Mouse (Mus musculus): ENCODE data around the gene Bsg. TPM values are rescaled to one million over a fixed set of nuclear protein-coding genes. Genes with fewer than 3 reads are reported as not detected.
A peak's percentile ranks its signal among the peaks of the same experiment; 100 is the strongest.

The Bsg gene
- polyA plus RNA-seq, 1 experiment from 2014 or later, result 588 TPM

GRCm38 (mm10) chr10:79707162-79707561 lies 2.9 kb downstream of the Bsg start:
- no peak overlapping the region for H3K9ac ChIP-seq (replicated peaks)
- H3K4me3 ChIP-seq, result no peak overlapping the region
- no peak for ATAC-seq (ENCODE audit: low FRiP score, low read depth)

GRCm38 (mm10) chr10:79707759-79708158 lies 3.5 kb downstream of the Bsg start:
- Histone ChIP-seq H3K9ac (replicated peaks) (no peak overlapping the region), H3K27me3 (no peaks in the 10 kb centered on the region), H3K9me3 (no peaks in the 10 kb centered on the region), H3K4me3 (no peak overlapping the region), H3K36me3 (peaks cover 49% of the 10 kb centered on the region), H3K27ac (replicated peaks) (no peak overlapping the region), H3K4me1 (peaks cover 25% of the 10 kb centered on the region), H3K4me2 (replicated peaks) (no peak overlapping the region)
- ATAC-seq (ENCODE audit: low FRiP score, low read depth), result no peak
- WGBS, result 77% methylated on average over 4 of the region's 4 CpGs

More at GRCm38 (mm10) chr10:79707162-79707561, 2.9 kb downstream of the Bsg start:
- Histone ChIP-seq H3K4me1 (peaks cover 25% of the 10 kb centered on the region), H3K27me3 (no peaks in the 10 kb centered on the region), H3K9me3 (no peaks in the 10 kb centered on the region), H3K4me2 (replicated peaks) (0 out of 2 replicates have a peak overlapping the region, but pooled peaks have one; percentile 17), H3K36me3 (peaks cover 46% of the 10 kb centered on the region), H3K27ac (replicated peaks) (no peak overlapping the region)
- WGBS, result 89% methylated on average over 1 of the region's 1 CpGs

GRCm38 (mm10) chr10:79708668-79709067 lies 4.4 kb downstream of the Bsg start:
- Histone ChIP-seq H3K27ac (replicated peaks) (no peak overlapping the region), H3K9me3 (no peaks in the 10 kb centered on the region), H3K4me3 (no peak overlapping the region), H3K27me3 (no peaks in the 10 kb centered on the region), H3K36me3 (peaks cover 49% of the 10 kb centered on the region), H3K9ac (replicated peaks) (no peak overlapping the region), H3K4me1 (peaks cover 25% of the 10 kb centered on the region), H3K4me2 (replicated peaks) (no peak overlapping the region)
- WGBS, result 91% methylated on average over 21 of the region's 21 CpGs
- ATAC-seq (ENCODE audit: low FRiP score, low read depth), result no peak

GRCm38 (mm10) chr10:79709307-79709706 lies 5.0 kb downstream of the Bsg start:
- WGBS, result 77% methylated on average over 7 of the region's 7 CpGs
- Histone ChIP-seq H3K27ac (replicated peaks) (no peak overlapping the region), H3K36me3 (peaks cover 49% of the 10 kb centered on the region), H3K27me3 (no peaks in the 10 kb centered on the region), H3K4me3 (no peak overlapping the region), H3K9me3 (no peaks in the 10 kb centered on the region), H3K4me1 (peaks cover 25% of the 10 kb centered on the region), H3K4me2 (replicated peaks) (no peak overlapping the region), H3K9ac (replicated peaks) (no peak overlapping the region)
- no peak for ATAC-seq (ENCODE audit: low FRiP score, low read depth)

- WGBS, result 92% methylated on average over 1 of the region's 1 CpGs
- Histone ChIP-seq H3K4me1 (peaks cover 12% of the 10 kb centered on the region), H3K4me3 (no peak overlapping the region), H3K4me2 (replicated peaks) (no peak overlapping the region), H3K9ac (replicated peaks) (no peak overlapping the region), H3K36me3 (peaks cover 49% of the 10 kb centered on the region), H3K27me3 (peaks cover 26% of the 10 kb centered on the region), H3K9me3 (no peaks in the 10 kb centered on the region), H3K27ac (replicated peaks) (no peak overlapping the region)
- no peak for ATAC-seq (ENCODE audit: low FRiP score, low read depth)
Measured at GRCm38 (mm10) chr10:79712029-79712428, 7.7 kb downstream of the Bsg start.

- H3K36me3 ChIP-seq, result peaks cover 47% of the 10 kb centered on the region
- H3K4me2 ChIP-seq (replicated peaks), result no peak overlapping the region
- no peak overlapping the region for H3K4me3 ChIP-seq
- ATAC-seq (ENCODE audit: low FRiP score, low read depth), result no peak
- peaks cover 32% of the 10 kb centered on the region for H3K27me3 ChIP-seq
- H3K9me3 ChIP-seq, result no peaks in the 10 kb centered on the region
- H3K9ac ChIP-seq (replicated peaks), result no peak overlapping the region
- WGBS, result 13% methylated on average over 4 of the region's 6 CpGs
- H3K4me1 ChIP-seq, result peaks cover 15% of the 10 kb centered on the region
- no peak overlapping the region for H3K27ac ChIP-seq (replicated peaks)
Measured at GRCm38 (mm10) chr10:79712499-79713126, 8.3 kb downstream of the Bsg start.

- H3K36me3 ChIP-seq, result peaks cover 43% of the 10 kb centered on the region
- H3K9ac ChIP-seq (replicated peaks), result no peak overlapping the region
- ATAC-seq (ENCODE audit: low FRiP score, low read depth), result no peak
- H3K4me1 ChIP-seq, result peaks cover 18% of the 10 kb centered on the region
- peaks cover 38% of the 10 kb centered on the region for H3K27me3 ChIP-seq
- H3K27ac ChIP-seq (replicated peaks), result no peak overlapping the region
- no peak overlapping the region for H3K4me3 ChIP-seq
- WGBS, result 38% methylated on average over 1 of the region's 1 CpGs
- no peak overlapping the region for H3K4me2 ChIP-seq (replicated peaks)
- no peaks in the 10 kb centered on the region for H3K9me3 ChIP-seq
Measured at GRCm38 (mm10) chr10:79713163-79713562, 8.9 kb downstream of the Bsg start.

- Histone ChIP-seq H3K4me2 (replicated peaks) (no peak overlapping the region), H3K4me3 (no peak overlapping the region), H3K4me1 (peaks cover 18% of the 10 kb centered on the region), H3K36me3 (peaks cover 24% of the 10 kb centered on the region), H3K9me3 (no peaks in the 10 kb centered on the region), H3K27ac (replicated peaks) (no peak overlapping the region), H3K9ac (replicated peaks) (no peak overlapping the region), H3K27me3 (peaks cover 56% of the 10 kb centered on the region)
- 77% methylated on average over 4 of the region's 4 CpGs for WGBS
- ATAC-seq (ENCODE audit: low FRiP score, low read depth), result no peak
Measured at GRCm38 (mm10) chr10:79714996-79715395, 10.7 kb downstream of the Bsg start.

DNA sequence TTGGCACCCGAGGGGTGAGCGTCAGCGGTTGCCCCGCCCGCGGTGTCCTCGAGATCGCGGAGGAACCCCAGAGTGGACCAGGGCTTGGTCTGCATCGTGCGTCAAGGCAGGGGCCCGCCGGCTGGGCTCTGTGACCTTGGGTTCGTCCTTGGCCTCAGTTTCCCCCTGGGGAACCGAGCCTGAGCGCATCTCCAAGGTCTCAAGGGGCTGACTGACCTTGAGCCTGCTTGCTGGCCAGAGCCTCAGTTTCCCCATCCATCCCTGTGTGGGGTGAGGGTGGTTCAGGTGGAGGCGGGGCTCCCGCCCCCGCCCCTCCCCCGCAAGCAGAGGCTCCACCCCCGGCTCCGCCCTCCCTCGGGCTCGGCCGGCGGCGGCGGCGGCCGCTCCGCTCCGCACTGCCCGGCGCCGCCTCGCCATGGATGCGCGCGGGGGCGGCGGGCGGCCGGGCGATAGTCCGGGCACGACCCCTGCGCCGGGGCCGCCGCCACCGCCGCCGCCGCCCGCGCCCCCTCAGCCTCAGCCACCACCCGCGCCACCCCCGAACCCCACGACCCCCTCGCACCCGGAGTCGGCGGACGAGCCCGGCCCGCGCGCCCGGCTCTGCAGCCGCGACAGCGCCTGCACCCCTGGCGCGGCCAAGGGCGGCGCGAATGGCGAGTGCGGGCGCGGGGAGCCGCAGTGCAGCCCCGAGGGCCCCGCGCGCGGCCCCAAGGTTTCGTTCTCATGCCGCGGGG lies 12.1 kb downstream of the Bsg start, which contains the start of gene Hcn2:
Hcn2 (plus strand) TSS at position 381 of the 734 bp plus-strand sequence.
- Histone ChIP-seq H3K9me3 (no peaks in the 10 kb centered on the region), H3K27me3 (peaks cover 62% of the 10 kb centered on the region), H3K27ac (replicated peaks) (no peak within 1 kb of the TSS), H3K4me2 (replicated peaks) (peak within 1 kb of the TSS; percentile 95), H3K9ac (replicated peaks) (peak within 1 kb of the TSS; percentile 58), H3K4me3 (peak within 1 kb of the TSS; percentile 64), H3K4me1 (peaks cover 18% of the 10 kb centered on the region), H3K36me3 (peaks cover 10% of the 10 kb centered on the region)
- peak; percentile 48 for ATAC-seq (ENCODE audit: low FRiP score, low read depth)
- 3% methylated on average over 26 of the region's 91 CpGs for WGBS

- Histone ChIP-seq H3K9ac (replicated peaks) (peak overlapping the region; percentile 58), H3K9me3 (no peaks in the 10 kb centered on the region), H3K4me2 (replicated peaks) (peak overlapping the region; percentile 95), H3K27me3 (peaks cover 62% of the 10 kb centered on the region), H3K4me1 (peaks cover 18% of the 10 kb centered on the region), H3K27ac (replicated peaks) (no peak overlapping the region), H3K4me3 (peak overlapping the region; percentile 64), H3K36me3 (peaks cover 4% of the 10 kb centered on the region)
- WGBS, result under 1% methylated on average over 39 of the region's 44 CpGs
- 0 out of 2 replicates have a peak, but pooled peaks have one; percentile 21 for ATAC-seq (ENCODE audit: low FRiP score, low read depth)
Measured at GRCm38 (mm10) chr10:79716988-79717355, 12.7 kb downstream of the Bsg start.

DNA sequence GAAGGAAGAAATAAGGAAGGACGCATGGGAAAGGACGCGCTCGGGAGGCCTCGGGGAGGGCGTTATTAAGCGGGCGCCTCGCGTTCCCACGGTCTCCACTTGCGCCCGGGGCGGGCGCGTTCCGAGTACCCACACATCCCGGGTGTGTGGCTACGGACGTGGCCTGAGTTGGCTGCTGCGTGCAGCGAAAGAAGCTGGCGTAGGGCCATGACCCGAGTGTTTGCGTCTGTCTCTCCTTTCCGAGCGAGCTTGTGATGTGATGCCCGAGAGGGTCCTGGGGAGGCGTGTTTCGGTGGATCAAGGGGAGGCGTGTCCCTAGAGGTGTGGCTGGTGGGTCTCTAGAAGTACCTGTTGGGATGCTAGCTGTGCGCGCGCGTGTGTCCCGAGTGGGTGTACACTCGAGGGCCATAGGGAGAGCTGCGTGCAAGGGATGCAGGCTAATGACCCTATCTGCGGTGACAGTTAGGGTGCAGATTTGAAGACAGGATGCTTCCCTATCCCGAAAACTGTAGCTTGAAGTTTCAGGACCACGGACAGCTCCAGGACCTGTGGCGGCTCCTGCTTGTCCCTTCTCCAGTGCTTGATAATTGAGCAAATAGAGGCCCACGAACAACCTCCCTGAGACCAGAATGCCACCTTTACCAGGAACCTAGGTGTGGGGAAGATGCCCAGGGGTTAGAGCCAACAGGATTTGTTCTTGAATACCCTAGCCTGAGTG lies 13.5 kb downstream of the Bsg start:
- Histone ChIP-seq H3K4me2 (replicated peaks) (peak overlapping the region; percentile 95), H3K9me3 (no peaks in the 10 kb centered on the region), H3K9ac (replicated peaks) (peak overlapping the region; percentile 58; the same call in 1 of the 2 replicates), H3K4me1 (peaks cover 18% of the 10 kb centered on the region), H3K27ac (replicated peaks) (no peak overlapping the region), H3K4me3 (peak overlapping the region; percentile 64), H3K27me3 (peaks cover 62% of the 10 kb centered on the region), H3K36me3 (no peaks in the 10 kb centered on the region; the same call in 1 of the 2 replicates)
- ATAC-seq (ENCODE audit: low FRiP score, low read depth), result no peak
- 5% methylated on average over 43 of the region's 43 CpGs for whole genome bisulfite sequencing

DNA sequence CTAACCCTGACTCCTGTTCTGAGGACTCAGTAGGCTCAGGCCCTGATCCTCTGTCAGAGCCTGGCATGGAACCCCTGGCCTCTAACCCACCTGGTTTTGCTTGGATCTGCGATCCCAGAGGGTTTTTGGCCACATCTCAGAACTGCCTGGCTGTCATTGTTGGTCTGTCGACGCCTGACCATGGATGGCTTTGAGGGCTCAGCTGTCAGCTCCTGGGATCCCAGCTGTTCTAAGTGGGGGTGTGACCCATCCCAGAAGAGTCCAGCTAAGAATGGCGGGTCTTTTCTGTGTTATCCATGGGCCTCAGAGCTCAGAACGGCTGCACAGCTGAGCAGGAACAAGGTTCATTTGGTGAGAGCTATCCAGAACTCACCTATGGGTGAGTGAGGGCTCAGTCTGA lies 16.8 kb downstream of the Bsg start:
- no peak overlapping the region for H3K4me2 ChIP-seq (replicated peaks)
- no peaks in the 10 kb centered on the region for H3K9me3 ChIP-seq
- peaks cover 16% of the 10 kb centered on the region for H3K4me1 ChIP-seq
- H3K9ac ChIP-seq (replicated peaks), result no peak overlapping the region
- no peak overlapping the region for H3K27ac ChIP-seq (replicated peaks)
- H3K36me3 ChIP-seq, result no peaks in the 10 kb centered on the region
- H3K4me3 ChIP-seq, result no peak overlapping the region
- peaks cover 45% of the 10 kb centered on the region for H3K27me3 ChIP-seq
- 68% methylated on average over 5 of the region's 5 CpGs for WGBS
- no peak for ATAC-seq (ENCODE audit: low FRiP score, low read depth)
